Mouse (Mus musculus) kidney, adult 10 weeks (tissue): Measurements from ENCODE around the gene Olfr292. TPM values are rescaled to one million over a fixed set of nuclear protein-coding genes. Genes with fewer than 3 reads are reported as not detected.

Experiments used
- polyA plus RNA-seq: library from polyadenylated mRNA; stranded (reverse); fragments of 350-450 nt; fragmentation: Illumina TruSeq; extraction: RNeasy Lipid Tissue Mini Kit (QIAGEN cat#74804); gene quantifications from one replicate; pipeline ENCODE4 v1.2.3, GENCODE M21; 2014; ENCODE audit warnings: low read depth, low replicate concordance

Gene Olfr292
- polyA plus RNA-seq = not detected

DNA sequence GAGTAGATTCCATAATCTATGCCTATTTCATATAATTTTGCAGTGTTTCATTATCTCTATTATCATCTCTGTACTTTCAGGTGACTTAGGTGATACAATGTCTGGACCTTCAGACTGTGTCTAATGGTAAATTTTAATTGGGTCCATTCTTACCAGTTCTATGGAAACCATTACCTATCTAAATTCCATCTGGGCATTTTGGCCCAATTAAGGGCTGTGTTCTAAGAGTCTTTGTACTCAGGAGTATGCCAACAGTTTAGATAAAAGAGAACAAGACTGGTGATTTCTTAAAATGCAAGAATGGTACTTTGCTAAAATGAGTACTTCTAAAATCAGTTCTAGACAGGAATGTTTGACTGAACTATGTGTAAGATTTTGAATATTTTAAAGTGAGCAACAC is at the start of gene Olfr292:
Gene Olfr292, plus strand, starts transcription at position 301 of the 400 bp plus-strand sequence.

DNA sequence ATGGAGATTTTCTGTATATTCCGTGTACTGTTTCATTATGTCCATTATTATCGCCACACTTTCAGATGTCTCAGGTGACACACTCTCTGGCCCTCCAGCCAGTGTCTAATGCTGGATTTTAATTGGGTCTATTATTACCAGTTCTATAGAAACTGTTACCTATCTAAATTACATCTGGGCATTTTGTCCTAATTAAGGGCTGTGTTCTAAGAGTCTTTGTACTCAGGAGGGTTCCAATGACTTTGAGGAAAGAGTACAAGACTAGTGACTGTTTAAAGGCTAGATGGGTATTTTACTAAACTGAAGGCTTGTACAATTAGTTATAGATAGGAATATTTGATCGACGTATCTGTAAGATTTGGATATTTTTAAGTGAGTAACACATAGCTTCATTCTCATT is 39.4 kb upstream of the Olfr292 start, which contains the start of gene Olfr293:
Gene Olfr293, plus strand, starts transcription at position 301 of the 400 bp plus-strand sequence.

Other genes with a start within 250 kb of the Olfr292 start
- gene Olfr299, start 228.4 kb upstream of the Olfr292 start, polyA plus RNA-seq = not detected
- not detected for gene Olfr298, start 195.8 kb upstream of the Olfr292 start, polyA plus RNA-seq
- gene Olfr297, start 168.4 kb upstream of the Olfr292 start, polyA plus RNA-seq = not detected
- not detected for gene Olfr295, start 104.5 kb upstream of the Olfr292 start, polyA plus RNA-seq
- not detected for gene Olfr294, start 71.7 kb upstream of the Olfr292 start, polyA plus RNA-seq
- gene Olfr293, start 39.3 kb upstream of the Olfr292 start, polyA plus RNA-seq = not detected
- 466 TPM for gene Folh1, start 87.6 kb downstream of the Olfr292 start, polyA plus RNA-seq
- 0.28 TPM for gene Vmn2r77, start 106.7 kb downstream of the Olfr292 start, polyA plus RNA-seq
- gene Vmn2r78, start 226.8 kb downstream of the Olfr292 start, polyA plus RNA-seq = not detected